Mouse (Mus musculus) lung, embryonic 16.5 days (tissue): ENCODE data around the gene Tnfsf8. TPM values are rescaled to one million over a fixed set of nuclear protein-coding genes. Genes with fewer than 3 reads are reported as not detected.
A peak's percentile ranks its signal among the peaks of the same experiment; 100 is the strongest.

Experiments used
- ATAC-seq: fragments of 200-750 bp; cut with Nextera tagmentation; 2 replicates; pipeline ENCODE4 v1.8.0; 2017; ENCODE audit warnings: low read depth, mild to moderate bottlenecking, moderate library complexity
- H3K27ac ChIP-seq: fragments of 300-500 bp; sonication (generic); 2 replicates; pipeline ENCODE4 v1.5.1; 2014; ENCODE audit warnings: mild to moderate bottlenecking, control low read depth, low read length
- H3K27me3 ChIP-seq: fragments of 300-500 bp; sonication (generic); 2 replicates; pipeline ENCODE4 v1.6.1; 2014; ENCODE audit warnings: low read depth, low read length, mixed read lengths; ENCODE audit not compliant: control insufficient read depth, insufficient read depth
- H3K36me3 ChIP-seq: fragments of 300-500 bp; sonication (generic); 2 replicates; pipeline ENCODE4 v1.6.1; 2014; ENCODE audit warnings: low read length; ENCODE audit not compliant: control insufficient read depth, insufficient read depth
- H3K4me1 ChIP-seq: fragments of 300-500 bp; sonication (generic); replicated peaks from 2 replicates; pipeline ENCODE4 v1.6.1; 2014; ENCODE audit warnings: low read length, mixed read lengths; ENCODE audit not compliant: control insufficient read depth, insufficient read depth
- H3K4me2 ChIP-seq: fragments of 300-500 bp; sonication (generic); 2 replicates; pipeline ENCODE4 v1.6.1; 2014; ENCODE audit warnings: low read depth, low read length, control low read depth
- H3K4me3 ChIP-seq: fragments of 300-500 bp; sonication (generic); 2 replicates; pipeline ENCODE4 v1.5.1; 2014; ENCODE audit warnings: mild to moderate bottlenecking, low read length, control low read depth
- H3K9ac ChIP-seq: fragments of 300-500 bp; sonication (generic); 2 replicates; pipeline ENCODE4 v1.6.1; 2014; ENCODE audit warnings: low read length, control low read depth
- H3K9me3 ChIP-seq: fragments of 300-500 bp; sonication (generic); 2 replicates; pipeline ENCODE4 v1.6.1; 2016; ENCODE audit warnings: low read length; ENCODE audit not compliant: control insufficient read depth
- WGBS: fragments of 180-500 bp; shearing (Covaris S2); extraction: QIAGEN DNeasy Blood & Tissue Kit; methylation state at CpG from one replicate; pipeline ENCODE4 v1.1.7; 2014; 5-methylcytosine and 5-hydroxymethylcytosine counted together
- polyA plus RNA-seq: library from polyadenylated mRNA; unstranded; fragments of >200 nt; fragmentation: Nextera tagmentation; extraction: Ambion mirVana; gene quantifications from 2 replicates; pipeline ENCODE4 v1.2.1, GENCODE M21; 2015

The Tnfsf8 gene
- polyA plus RNA-seq, 1 experiment from 2014 or later = 0.04 TPM

GRCm38 (mm10) chr4:63870678-63871077 lies 9.5 kb upstream of the Tnfsf8 start:
- Histone ChIP-seq H3K4me2 (no peak overlapping the region), H3K27ac (no peak overlapping the region), H3K27me3 (no peaks in the 10 kb centered on the region), H3K9me3 (no peaks in the 10 kb centered on the region), H3K36me3 (no peaks in the 10 kb centered on the region), H3K9ac (no peak overlapping the region), H3K4me3 (no peak overlapping the region), H3K4me1 (no peaks in the 10 kb centered on the region; the same call in 1 of the 2 replicates)
- WGBS = 88% methylated on average over 1 of the region's 1 CpGs
- no peak for ATAC-seq

GRCm38 (mm10) chr4:63868770-63869169 lies 7.6 kb upstream of the Tnfsf8 start:
- no peak overlapping the region for H3K4me2 ChIP-seq
- H3K27me3 ChIP-seq = no peaks in the 10 kb centered on the region
- no peaks in the 10 kb centered on the region for H3K9me3 ChIP-seq
- ATAC-seq = no peak
- no peak overlapping the region for H3K9ac ChIP-seq
- no peaks in the 10 kb centered on the region; the same call in 1 of the 2 replicates for H3K4me1 ChIP-seq
- H3K4me3 ChIP-seq = no peak overlapping the region
- H3K27ac ChIP-seq = no peak overlapping the region
- 52% methylated on average over 2 of the region's 2 CpGs for WGBS
- no peaks in the 10 kb centered on the region for H3K36me3 ChIP-seq

GRCm38 (mm10) chr4:63862953-63863352 lies 1.8 kb upstream of the Tnfsf8 start:
- no peaks in the 10 kb centered on the region for H3K9me3 ChIP-seq
- H3K4me2 ChIP-seq = no peak overlapping the region
- H3K27me3 ChIP-seq = no peaks in the 10 kb centered on the region
- H3K4me1 ChIP-seq = peaks cover 15% of the 10 kb centered on the region
- H3K4me3 ChIP-seq = no peak overlapping the region
- no peak overlapping the region for H3K27ac ChIP-seq
- no peak overlapping the region for H3K9ac ChIP-seq
- WGBS = 37% methylated on average over 3 of the region's 3 CpGs
- H3K36me3 ChIP-seq = no peaks in the 10 kb centered on the region
- ATAC-seq = no peak

GRCm38 (mm10) chr4:63862092-63862697 lies 1.0 kb upstream of the Tnfsf8 start:
- H3K9ac ChIP-seq = no peak overlapping the region
- H3K27me3 ChIP-seq = no peaks in the 10 kb centered on the region
- H3K36me3 ChIP-seq = no peaks in the 10 kb centered on the region
- WGBS = 33% methylated on average over 4 of the region's 4 CpGs
- ATAC-seq = peak; percentile 78
- no peak overlapping the region for H3K27ac ChIP-seq
- H3K9me3 ChIP-seq = no peaks in the 10 kb centered on the region
- peaks cover 15% of the 10 kb centered on the region for H3K4me1 ChIP-seq
- H3K4me2 ChIP-seq = no peak overlapping the region
- no peak overlapping the region for H3K4me3 ChIP-seq

GRCm38 (mm10) chr4:63860236-63860635 lies 911 bp downstream of the Tnfsf8 start:
- H3K4me2 ChIP-seq = no peak overlapping the region
- WGBS = 74% methylated on average over 5 of the region's 5 CpGs
- peaks cover 15% of the 10 kb centered on the region for H3K4me1 ChIP-seq
- no peak overlapping the region for H3K4me3 ChIP-seq
- no peak overlapping the region for H3K27ac ChIP-seq
- no peak for ATAC-seq
- no peaks in the 10 kb centered on the region for H3K27me3 ChIP-seq
- no peaks in the 10 kb centered on the region for H3K36me3 ChIP-seq
- no peak overlapping the region for H3K9ac ChIP-seq
- no peaks in the 10 kb centered on the region for H3K9me3 ChIP-seq

GRCm38 (mm10) chr4:63859785-63860203 lies 1.4 kb downstream of the Tnfsf8 start:
- 56% methylated on average over 4 of the region's 4 CpGs for WGBS
- Histone ChIP-seq H3K36me3 (no peaks in the 10 kb centered on the region), H3K4me3 (no peak overlapping the region), H3K27me3 (no peaks in the 10 kb centered on the region), H3K9me3 (no peaks in the 10 kb centered on the region), H3K27ac (no peak overlapping the region), H3K9ac (no peak overlapping the region), H3K4me1 (peaks cover 15% of the 10 kb centered on the region), H3K4me2 (no peak overlapping the region)
- no peak for ATAC-seq

- Histone ChIP-seq H3K4me2 (no peak overlapping the region), H3K9ac (no peak overlapping the region), H3K27ac (no peak overlapping the region), H3K4me1 (peaks cover 15% of the 10 kb centered on the region), H3K27me3 (no peaks in the 10 kb centered on the region), H3K4me3 (no peak overlapping the region), H3K9me3 (no peaks in the 10 kb centered on the region), H3K36me3 (no peaks in the 10 kb centered on the region)
- WGBS = 87% methylated on average over 7 of the region's 7 CpGs
- no peak for ATAC-seq
Observed at GRCm38 (mm10) chr4:63858646-63859224, 2.4 kb downstream of the Tnfsf8 start.

GRCm38 (mm10) chr4:63856764-63857163 lies 4.4 kb downstream of the Tnfsf8 start:
- Histone ChIP-seq H3K27ac (no peak overlapping the region), H3K4me3 (no peak overlapping the region), H3K9ac (no peak overlapping the region), H3K36me3 (no peaks in the 10 kb centered on the region), H3K9me3 (no peaks in the 10 kb centered on the region), H3K4me1 (peaks cover under 1% of the 10 kb centered on the region; the same call in 1 of the 2 replicates), H3K4me2 (no peak overlapping the region), H3K27me3 (no peaks in the 10 kb centered on the region)
- no peak for ATAC-seq
- 82% methylated on average over 6 of the region's 6 CpGs for WGBS

GRCm38 (mm10) chr4:63853782-63854386 lies 7.3 kb downstream of the Tnfsf8 start:
- Histone ChIP-seq H3K9ac (no peak overlapping the region), H3K27ac (no peak overlapping the region), H3K4me2 (no peak overlapping the region), H3K36me3 (no peaks in the 10 kb centered on the region), H3K27me3 (no peaks in the 10 kb centered on the region), H3K4me1 (no peaks in the 10 kb centered on the region), H3K9me3 (no peaks in the 10 kb centered on the region), H3K4me3 (no peak overlapping the region)
- 47% methylated on average over 1 of the region's 1 CpGs for WGBS
- ATAC-seq = no peak
